Mouse (Mus musculus): ENCODE results near the gene Ngb.

DNA sequence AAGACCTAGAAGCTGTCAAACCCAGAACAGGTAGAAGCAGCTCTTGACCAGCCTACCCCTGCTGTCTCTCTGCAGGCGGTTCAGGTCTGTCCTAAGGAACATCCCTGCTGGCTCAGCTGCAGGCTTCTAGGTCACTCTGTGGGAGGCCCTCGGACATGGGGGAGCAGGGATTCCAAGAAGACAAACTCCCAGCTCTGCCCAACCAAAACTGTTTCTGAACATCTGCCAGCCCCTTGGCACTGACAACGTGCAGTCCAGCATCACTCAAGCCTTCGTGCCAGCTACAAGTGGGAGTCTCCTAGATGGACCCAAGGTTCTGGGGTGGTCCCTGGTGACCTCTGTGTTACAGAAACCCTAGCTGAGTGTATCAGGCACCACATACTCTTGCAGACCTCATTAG, 9.1 kb downstream of the Ngb start:
- TF ChIP-seq CTCF (IDR thresholded peaks at IDR 0.05; ENCODE audit: low read depth), result no peak
- no peak for TF ChIP-seq EP300 (IDR thresholded peaks at IDR 0.05; ENCODE audit: low read depth)
